Mouse (Mus musculus): ENCODE measurements at regions not wholly inside any gene's neighbourhood (a gene's known extent, or its start where the extent isn't known, plus 50 kb on each side); places are given as distances from the start of the nearest gene placed in this dataset.
"Not testable (repeated sequence)": the region's sequence is repeated elsewhere in the genome, so short reads cannot be mapped to it uniquely, and the experiment has no call there.

GRCm38 (mm10) chr12:97218445-97218844 lies 1040.8 kb downstream of the Galc start:
- DNase-seq, result no peak

GRCm38 (mm10) chr12:97217608-97218007 lies 1041.7 kb downstream of the Galc start:
- no peak for DNase-seq

DNA sequence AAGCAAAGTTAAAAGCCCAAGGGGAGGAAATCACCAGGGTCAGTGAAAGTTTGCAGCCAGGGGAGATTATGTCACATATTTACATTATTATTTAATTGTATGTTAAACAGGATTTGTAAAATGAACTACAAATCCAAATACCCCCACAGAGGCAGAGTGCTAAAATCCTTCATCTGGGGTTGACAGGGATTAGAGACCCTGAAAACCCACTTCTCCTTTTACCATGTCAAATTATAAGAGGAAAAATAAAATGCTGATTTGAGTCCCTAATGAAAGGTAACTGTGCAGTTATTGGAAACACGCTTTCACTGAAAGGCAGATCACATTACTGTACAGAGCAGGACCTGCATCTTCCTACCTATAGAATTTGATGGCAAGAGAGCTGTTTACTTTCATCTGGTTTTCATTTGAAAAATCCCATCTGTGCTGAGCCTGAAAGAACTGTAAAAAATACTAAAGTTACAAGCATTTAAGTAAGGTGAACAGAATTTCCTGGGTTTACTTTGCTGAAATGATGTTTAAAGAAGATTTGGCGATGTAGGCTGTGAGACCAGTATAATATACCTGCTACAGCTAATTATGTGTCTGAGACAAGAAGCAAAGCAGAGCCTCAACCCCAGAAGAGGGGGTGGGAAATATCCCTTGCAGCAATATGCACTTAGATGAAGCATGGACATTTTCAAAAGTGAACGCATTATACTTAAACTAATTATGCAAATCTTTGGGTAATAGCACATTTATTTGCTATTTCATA lies 1055.4 kb downstream of the Galc start:
- DNase-seq, result no peak

- DNase-seq, result no peak
These were observed 1097.4 kb downstream of the Galc start for GRCm38 (mm10) chr12:97161853-97162252.

DNA sequence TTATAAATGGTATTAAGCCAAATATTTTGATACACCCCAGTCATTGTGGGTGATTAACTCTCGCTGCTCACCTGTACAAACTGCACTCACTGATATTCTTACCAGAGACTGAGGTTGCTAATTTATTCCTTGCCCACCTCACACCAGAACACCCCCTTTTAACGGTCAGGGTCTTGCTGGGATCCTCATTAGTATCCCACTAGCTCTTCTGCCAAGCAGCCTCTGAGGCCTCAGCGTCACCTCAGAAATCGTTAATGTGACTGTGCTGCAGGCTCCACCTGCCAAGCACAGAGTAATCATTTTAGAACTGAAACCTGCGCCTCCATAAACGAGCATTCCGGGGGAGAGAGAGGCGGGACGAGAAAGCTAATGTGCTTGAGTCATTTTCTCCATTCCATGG lies 1097.8 kb downstream of the Galc start:
- DNase-seq, result no peak

GRCm38 (mm10) chr12:97158332-97158731 lies 1100.9 kb downstream of the Galc start:
- no peak for DNase-seq

GRCm38 (mm10) chr12:97157748-97158147 lies 1101.5 kb downstream of the Galc start:
- DNase-seq, result no peak

DNA sequence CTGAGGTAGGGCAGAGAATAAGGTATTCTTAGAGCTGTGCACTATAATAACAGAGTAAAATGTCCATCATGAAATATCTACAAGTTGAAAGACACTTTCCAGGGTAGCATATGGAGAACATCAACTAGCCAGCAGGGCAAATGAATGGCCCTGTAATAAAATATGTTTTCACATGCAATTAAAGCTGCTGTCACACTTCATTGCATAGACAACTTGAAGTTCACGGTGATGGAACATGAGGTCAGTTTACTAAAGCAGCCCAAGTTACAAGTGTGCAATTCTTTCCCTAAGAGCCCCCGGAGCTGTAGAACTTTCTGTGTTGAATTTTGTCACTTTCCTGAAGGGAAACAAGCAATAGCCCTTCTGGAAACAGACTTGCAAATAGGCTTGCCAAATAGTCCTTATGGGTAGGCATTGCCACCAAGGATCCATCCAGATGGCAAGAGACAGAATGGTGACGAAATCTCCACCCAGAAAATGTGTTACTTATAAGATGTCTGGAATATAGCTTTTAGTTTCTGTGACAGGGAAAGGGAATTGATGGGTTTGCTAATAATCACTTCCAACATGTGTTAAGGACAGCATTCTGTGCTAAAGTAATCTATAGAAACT lies 1102.7 kb downstream of the Galc start:
- no peak for DNase-seq

DNA sequence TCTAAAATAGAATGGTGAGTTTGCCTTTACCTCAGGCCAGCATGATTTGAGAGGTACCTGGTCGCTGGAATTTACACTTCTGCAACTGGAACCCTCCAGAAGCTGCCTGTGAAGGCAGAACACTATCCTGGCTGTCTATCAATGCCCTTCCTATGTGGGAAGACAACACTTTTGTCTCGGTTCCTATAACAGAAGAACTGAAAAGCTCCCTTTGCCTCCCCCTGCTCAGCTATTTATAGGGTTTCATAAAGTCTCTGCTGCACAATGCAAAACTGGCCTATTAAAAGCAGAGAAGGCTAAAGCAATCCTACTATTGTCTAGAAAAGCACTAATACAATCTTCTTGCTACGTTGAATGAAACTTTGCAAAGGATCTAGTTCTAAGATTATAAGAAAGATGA lies 1116.5 kb downstream of the Galc start:
- DNase-seq, result no peak

DNA sequence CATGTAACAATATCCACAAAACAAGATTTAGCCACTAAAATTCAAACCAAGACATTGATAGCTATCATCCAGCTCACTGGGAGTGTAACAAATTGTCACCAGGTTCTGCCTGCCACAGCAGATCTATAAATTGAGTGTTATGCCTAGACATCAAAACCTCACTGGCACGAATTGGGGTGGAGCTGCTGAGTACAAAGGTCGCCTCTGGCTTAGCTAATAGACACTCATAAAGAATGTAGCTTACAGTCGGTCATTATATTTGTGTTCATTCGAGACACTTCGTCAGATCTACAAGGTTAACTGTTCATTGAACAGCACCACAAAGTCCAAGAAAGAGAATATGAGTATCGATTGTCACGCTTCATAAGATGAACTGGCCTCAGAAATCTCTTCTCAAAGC lies 1121.3 kb downstream of the Galc start:
- no peak for DNase-seq

- peak; percentile 31 for DNase-seq
These were observed 1129.0 kb downstream of the Galc start for GRCm38 (mm10) chr12:97130276-97130675.

DNA sequence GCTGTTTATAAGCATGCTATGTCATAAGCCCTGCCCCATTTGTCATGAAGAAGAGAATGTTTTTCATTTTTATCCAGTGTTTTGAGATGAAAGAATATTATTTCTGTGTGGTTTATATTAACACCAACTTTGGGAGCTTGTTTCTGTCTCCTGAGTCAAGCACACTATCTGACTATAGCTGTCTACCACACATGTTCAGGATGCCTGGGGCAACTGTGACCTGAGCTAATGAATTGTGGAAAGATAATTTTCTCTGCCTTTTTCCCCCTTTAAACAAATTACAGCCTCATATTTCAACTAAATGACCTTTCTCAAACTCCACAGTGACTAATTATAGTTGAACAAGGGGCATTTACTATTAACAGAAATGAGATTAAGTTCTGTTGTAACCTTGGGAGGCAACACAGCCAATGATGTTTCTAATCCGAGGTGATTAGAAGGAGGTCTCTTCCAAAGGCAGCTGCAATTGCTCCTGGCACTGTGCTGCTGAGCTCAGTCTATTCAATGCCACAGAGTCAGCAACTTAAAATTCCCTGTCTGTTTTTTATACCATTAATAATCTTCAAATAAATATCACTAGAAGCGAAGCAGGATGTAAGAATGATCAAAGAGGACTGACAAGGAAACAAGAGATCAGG lies 1168.6 kb downstream of the Galc start:
- DNase-seq, result no peak

- not testable (repeated sequence) for DNase-seq
These were observed 1197.8 kb downstream of the Galc start for GRCm38 (mm10) chr12:97061352-97061895.

DNA sequence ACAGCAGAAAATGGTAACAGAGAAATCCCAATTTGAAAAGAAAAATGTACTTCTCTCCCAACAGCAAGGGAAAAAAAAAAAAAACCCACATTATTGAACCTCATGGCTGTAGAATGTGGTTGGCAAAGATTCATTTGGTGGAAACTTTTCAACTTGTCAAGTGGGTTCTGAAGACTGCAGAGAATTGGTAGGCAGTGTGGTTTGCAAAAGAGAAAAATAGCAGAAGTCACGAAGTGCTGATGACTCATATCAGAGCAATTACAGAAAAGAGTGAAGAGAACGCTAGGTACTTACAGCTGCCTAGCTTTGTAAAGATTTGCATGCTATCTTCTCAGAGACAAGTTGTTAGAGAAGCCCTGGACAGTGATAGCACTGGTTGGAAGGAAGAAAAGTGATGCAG lies 1211.6 kb downstream of the Galc start:
- DNase-seq, result no peak

Measured in right cerebral cortex, postnatal 4 days (tissue).